Mouse (Mus musculus): ENCODE measurements around the gene Zmiz1. TPM values are rescaled to one million over a fixed set of nuclear protein-coding genes. Genes with fewer than 3 reads are reported as not detected.

The Zmiz1 gene
- polyA plus RNA-seq, 1 experiment from 2014 or later: 9.1 TPM

GRCm38 (mm10) chr14:25457434-25457957 lies 1.5 kb upstream of the Zmiz1 start:
- Histone ChIP-seq H3K27ac (peak overlapping the region; percentile 18; the same call in 1 of the 2 replicates), H3K9me3 (replicated peaks) (no peaks in the 10 kb centered on the region), H3K4me2 (peak overlapping the region; percentile 98), H3K36me3 (no peaks in the 10 kb centered on the region), H3K4me1 (peaks cover 66% of the 10 kb centered on the region), H3K4me3 (peak overlapping the region; percentile 73), H3K27me3 (replicated peaks) (peaks cover 95% of the 10 kb centered on the region), H3K9ac (peak overlapping the region; percentile 74)
- peak; percentile 59 for ATAC-seq
- WGBS (ENCODE audit: insufficient replicate concordance): 5% methylated on average over 52 of the region's 52 CpGs

GRCm38 (mm10) chr14:25458111-25459015 lies 622 bp upstream of the Zmiz1 start:
- H3K9me3 ChIP-seq (replicated peaks): no peaks in the 10 kb centered on the region
- 0 out of 2 replicates have a peak, but pooled peaks have one; percentile 5 for ATAC-seq
- H3K4me3 ChIP-seq: peak overlapping the region; percentile 73
- peak overlapping the region; percentile 74 for H3K9ac ChIP-seq
- peak overlapping the region; percentile 98 for H3K4me2 ChIP-seq
- WGBS (ENCODE audit: insufficient replicate concordance): under 1% methylated on average over 37 of the region's 37 CpGs
- no peak overlapping the region for H3K27ac ChIP-seq
- no peaks in the 10 kb centered on the region for H3K36me3 ChIP-seq
- peaks cover 67% of the 10 kb centered on the region for H3K4me1 ChIP-seq
- peaks cover 86% of the 10 kb centered on the region for H3K27me3 ChIP-seq (replicated peaks)

- Histone ChIP-seq H3K9me3 (replicated peaks) (no peaks in the 10 kb centered on the region), H3K4me2 (peak overlapping the region; percentile 98), H3K4me1 (peaks cover 77% of the 10 kb centered on the region), H3K9ac (peak overlapping the region; percentile 74), H3K4me3 (peak overlapping the region; percentile 73), H3K27me3 (replicated peaks) (peaks cover 75% of the 10 kb centered on the region), H3K36me3 (no peaks in the 10 kb centered on the region), H3K27ac (peak overlapping the region; percentile 92)
- ATAC-seq: peak; percentile 61
- under 1% methylated on average over 69 of the region's 69 CpGs for WGBS (ENCODE audit: insufficient replicate concordance)
These were observed 511 bp downstream of the Zmiz1 start for GRCm38 (mm10) chr14:25459394-25459997.

GRCm38 (mm10) chr14:25459998-25460800 lies 1.2 kb downstream of the Zmiz1 start:
- Histone ChIP-seq H3K4me1 (peaks cover 81% of the 10 kb centered on the region), H3K27me3 (replicated peaks) (peaks cover 68% of the 10 kb centered on the region)

GRCm38 (mm10) chr14:25460801-25461675 lies 2.1 kb downstream of the Zmiz1 start:
- Histone ChIP-seq H3K4me2 (peak overlapping the region; percentile 98), H3K36me3 (no peaks in the 10 kb centered on the region), H3K27ac (peak overlapping the region; percentile 92), H3K27me3 (replicated peaks) (peaks cover 60% of the 10 kb centered on the region), H3K9me3 (replicated peaks) (no peaks in the 10 kb centered on the region), H3K4me1 (peaks cover 86% of the 10 kb centered on the region), H3K4me3 (peak overlapping the region; percentile 73), H3K9ac (peak overlapping the region; percentile 74)
- WGBS (ENCODE audit: insufficient replicate concordance): 3% methylated on average over 42 of the region's 42 CpGs
- no peak for ATAC-seq

More at GRCm38 (mm10) chr14:25459998-25460800, 1.2 kb downstream of the Zmiz1 start:
- no peak for ATAC-seq
- H3K4me2 ChIP-seq: peak overlapping the region; percentile 98
- no peaks in the 10 kb centered on the region for H3K9me3 ChIP-seq (replicated peaks)
- H3K27ac ChIP-seq: peak overlapping the region; percentile 92
- H3K4me3 ChIP-seq: peak overlapping the region; percentile 73
- peak overlapping the region; percentile 74 for H3K9ac ChIP-seq
- no peaks in the 10 kb centered on the region for H3K36me3 ChIP-seq
- WGBS (ENCODE audit: insufficient replicate concordance): under 1% methylated on average over 58 of the region's 63 CpGs

- Histone ChIP-seq H3K4me1 (peaks cover 88% of the 10 kb centered on the region), H3K27me3 (replicated peaks) (peaks cover 52% of the 10 kb centered on the region), H3K9ac (peak overlapping the region; percentile 74), H3K36me3 (no peaks in the 10 kb centered on the region), H3K27ac (peak overlapping the region; percentile 92), H3K4me2 (peak overlapping the region; percentile 98), H3K9me3 (replicated peaks) (no peaks in the 10 kb centered on the region), H3K4me3 (peak overlapping the region; percentile 73)
- WGBS (ENCODE audit: insufficient replicate concordance): 26% methylated on average over 12 of the region's 12 CpGs
- ATAC-seq: no peak
These were observed 2.8 kb downstream of the Zmiz1 start for GRCm38 (mm10) chr14:25461676-25462385.

- Histone ChIP-seq H3K27me3 (replicated peaks) (peaks cover 40% of the 10 kb centered on the region), H3K9me3 (replicated peaks) (no peaks in the 10 kb centered on the region), H3K4me1 (peaks cover 89% of the 10 kb centered on the region), H3K9ac (no peak overlapping the region), H3K4me2 (no peak overlapping the region), H3K4me3 (no peak overlapping the region), H3K27ac (no peak overlapping the region), H3K36me3 (no peaks in the 10 kb centered on the region)
- 41% methylated on average over 1 of the region's 1 CpGs for WGBS (ENCODE audit: insufficient replicate concordance)
- ATAC-seq: no peak
These were observed 4.0 kb downstream of the Zmiz1 start for GRCm38 (mm10) chr14:25462975-25463374.

- Histone ChIP-seq H3K36me3 (no peaks in the 10 kb centered on the region), H3K9me3 (replicated peaks) (no peaks in the 10 kb centered on the region), H3K9ac (no peak overlapping the region), H3K4me2 (no peak overlapping the region), H3K27ac (no peak overlapping the region), H3K27me3 (replicated peaks) (peaks cover 31% of the 10 kb centered on the region), H3K4me1 (peaks cover 88% of the 10 kb centered on the region), H3K4me3 (no peak overlapping the region)
- ATAC-seq: no peak
- WGBS (ENCODE audit: insufficient replicate concordance): 55% methylated on average over 9 of the region's 9 CpGs
These were observed 4.9 kb downstream of the Zmiz1 start for GRCm38 (mm10) chr14:25463919-25464318.

- no peak overlapping the region for H3K9ac ChIP-seq
- peak; percentile 54 for ATAC-seq
- WGBS (ENCODE audit: insufficient replicate concordance): 45% methylated on average over 8 of the region's 8 CpGs
- H3K36me3 ChIP-seq: no peaks in the 10 kb centered on the region
- H3K4me1 ChIP-seq: peaks cover 97% of the 10 kb centered on the region
- H3K4me2 ChIP-seq: peak overlapping the region; percentile 4; the same call in 1 of the 2 replicates
- H3K4me3 ChIP-seq: no peak overlapping the region
- H3K27ac ChIP-seq: no peak overlapping the region
- H3K9me3 ChIP-seq (replicated peaks): no peaks in the 10 kb centered on the region
- peaks cover 22% of the 10 kb centered on the region for H3K27me3 ChIP-seq (replicated peaks)
These were observed 5.8 kb downstream of the Zmiz1 start for GRCm38 (mm10) chr14:25464611-25465307.

GRCm38 (mm10) chr14:25466361-25466760 lies 7.4 kb downstream of the Zmiz1 start:
- H3K9me3 ChIP-seq (replicated peaks): no peaks in the 10 kb centered on the region
- no peak overlapping the region for H3K4me2 ChIP-seq
- H3K9ac ChIP-seq: no peak overlapping the region
- no peaks in the 10 kb centered on the region for H3K36me3 ChIP-seq
- H3K4me3 ChIP-seq: no peak overlapping the region
- 50% methylated on average over 4 of the region's 4 CpGs for WGBS (ENCODE audit: insufficient replicate concordance)
- peaks cover 97% of the 10 kb centered on the region for H3K4me1 ChIP-seq
- H3K27ac ChIP-seq: no peak overlapping the region
- peaks cover 6% of the 10 kb centered on the region for H3K27me3 ChIP-seq (replicated peaks)
- ATAC-seq: no peak
